Mouse (Mus musculus) macrophage (primary cell): ENCODE measurements around the gene Gm49368. TPM values are rescaled to one million over a fixed set of nuclear protein-coding genes. Genes with fewer than 3 reads are reported as not detected.

Source experiments
- polyA plus RNA-seq: library from polyadenylated mRNA; stranded (reverse); fragments of 250-400 nt; gene quantifications from 3 replicates; pipeline ENCODE4 v1.2.4, GENCODE M21; 2018; ENCODE audit warnings: inconsistent platforms

Gm49368 gene
- polyA plus RNA-seq, 1 experiment from 2014 or later: 1.0 TPM

Other genes starting within 250 kb of the Gm49368 start
- 150 to 165 TPM (median 155 TPM) in 3 replicates for gene Stx4a, start 238.4 kb upstream of the Gm49368 start, polyA plus RNA-seq
- gene Stx1b, start 238.1 kb upstream of the Gm49368 start, polyA plus RNA-seq: 0.05 to 0.09 TPM in 2 of 3 replicates, not detected in the other
- 14.9 to 18.4 TPM (median 16.3 TPM) in 3 replicates for gene Zfp646, start 186.5 kb upstream of the Gm49368 start, polyA plus RNA-seq
- gene Zfp668, start 185.9 kb upstream of the Gm49368 start, polyA plus RNA-seq: 3.2 to 5.8 TPM (median 4.7 TPM) in 3 replicates
- gene Prss53, start 171.7 kb upstream of the Gm49368 start, polyA plus RNA-seq: 0.13 TPM in 1 of 3 replicates, not detected in the others
- gene Gm21974, start 167.2 kb upstream of the Gm49368 start, polyA plus RNA-seq: not detected in 3 replicates
- gene Vkorc1, start 167.1 kb upstream of the Gm49368 start, polyA plus RNA-seq: 38.2 to 42.7 TPM (median 41.1 TPM) in 3 replicates
- 30.8 to 48.5 TPM (median 38.0 TPM) in 3 replicates for gene Bckdk, start 158.6 kb upstream of the Gm49368 start, polyA plus RNA-seq
- gene Kat8, start 150.2 kb upstream of the Gm49368 start, polyA plus RNA-seq: 10.6 to 18.6 TPM (median 16.3 TPM) in 3 replicates
- gene Prss8, start 132.6 kb upstream of the Gm49368 start, polyA plus RNA-seq: not detected in 3 replicates
- gene Prss36, start 116.0 kb upstream of the Gm49368 start, polyA plus RNA-seq: 1.0 to 1.7 TPM (median 1.2 TPM) in 3 replicates
- 187 to 395 TPM (median 346 TPM) in 3 replicates for gene Fus, start 95.2 kb upstream of the Gm49368 start, polyA plus RNA-seq
- 19.6 to 111 TPM (median 82.3 TPM) in 3 replicates for gene Pycard, start 68.8 kb upstream of the Gm49368 start, polyA plus RNA-seq
- gene Trim72, start 58.7 kb upstream of the Gm49368 start, polyA plus RNA-seq: not detected in 3 replicates
- gene Itgam, start within 50 bp of the Gm49368 start, polyA plus RNA-seq: 101 to 216 TPM (median 128 TPM) in 3 replicates
- 4.4 to 10.4 TPM (median 7.7 TPM) in 3 replicates for gene Itgax, start 66.9 kb downstream of the Gm49368 start, polyA plus RNA-seq
- 0.22 to 0.40 TPM (median 0.32 TPM) in 3 replicates for gene Itgad, start 91.7 kb downstream of the Gm49368 start, polyA plus RNA-seq
- 1.2 to 2.2 TPM (median 1.7 TPM) in 3 replicates for gene Cox6a2, start 143.7 kb downstream of the Gm49368 start, polyA plus RNA-seq
- gene Armc5, start 174.7 kb downstream of the Gm49368 start, polyA plus RNA-seq: 10.9 to 18.5 TPM (median 17.7 TPM) in 3 replicates
- 5.0 to 5.9 TPM (median 5.6 TPM) in 3 replicates for gene 9130023H24Rik, start 175.3 kb downstream of the Gm49368 start, polyA plus RNA-seq
- 0.26 to 0.36 TPM (median 0.30 TPM) in 3 replicates for gene Tgfb1i1, start 184.1 kb downstream of the Gm49368 start, polyA plus RNA-seq
- 0.52 TPM in 1 of 3 replicates, not detected in the others for gene Slc5a2, start 203.0 kb downstream of the Gm49368 start, polyA plus RNA-seq
- 16.5 to 20.1 TPM (median 18.5 TPM) in 3 replicates for gene BC017158, start 235.5 kb downstream of the Gm49368 start, polyA plus RNA-seq